ENCODE assay signal across 11 mouse cellular contexts in genomic region chr11:117652907-117653306, GRCm38 (mm10). TPM values are rescaled to one million over a fixed set of nuclear protein-coding genes. Genes with fewer than 3 reads are reported as not detected.
DNase-seq lines count a peak whose midpoint lies in the region; ATAC-seq and TF ChIP-seq lines count a peak whose summit lies in the region.
"Had no signal": no experiment of that assay in that cellular context is flagged by ENCODE, and none has a peak within 500 bp of the region (broad histone marks: within the 10 kb centered on the region; RNA-seq: fewer than 3 reads in every experiment).

No protein-coding gene starts in this region.

- peaks cover 22% of the 10 kb centered on the region for H3K27me3 ChIP-seq in forebrain, embryonic 12.5 days
- no peaks in the 10 kb centered on the region for H3K27me3 ChIP-seq in hindbrain, postnatal 0 days (ENCODE audit: insufficient read depth, low read length)
- no peaks in the 10 kb centered on the region; the same call in 1 of the 2 replicates for H3K27me3 ChIP-seq in neural tube, embryonic 12.5 days (replicated peaks)

- TF ChIP-seq CTCF in left cerebral cortex, adult 2 months (IDR thresholded peaks at IDR 0.05) = no peak
- TF ChIP-seq CTCF in hindbrain, postnatal 0 days (IDR thresholded peaks at IDR 0.05; ENCODE audit: low read depth) = no peak

- peaks cover 28% of the 10 kb centered on the region for H3K4me1 ChIP-seq in forebrain, embryonic 12.5 days
- H3K4me1 ChIP-seq in hindbrain, postnatal 0 days (ENCODE audit: insufficient read depth, low read length) = peaks cover 15% of the 10 kb centered on the region
- peaks cover 27% of the 10 kb centered on the region for H3K4me1 ChIP-seq in neural tube, embryonic 12.5 days

- peak overlapping the region; percentile 89 for H3K4me2 ChIP-seq in forebrain, embryonic 12.5 days
- peak overlapping the region; percentile 87 for H3K4me2 ChIP-seq in hindbrain, postnatal 0 days (ENCODE audit: low read depth, low read length)
- H3K4me2 ChIP-seq in neural tube, embryonic 12.5 days (replicated peaks) = peak overlapping the region; percentile 81

- no peaks in the 10 kb centered on the region for H3K9me3 ChIP-seq in forebrain, embryonic 12.5 days
- H3K9me3 ChIP-seq in hindbrain, postnatal 0 days (ENCODE audit: low read length) = no peaks in the 10 kb centered on the region
- H3K9me3 ChIP-seq in neural tube, embryonic 12.5 days = no peaks in the 10 kb centered on the region
- H3K9me3 ChIP-seq: G1E had no signal

- no peaks in the 10 kb centered on the region for H3K36me3 ChIP-seq in forebrain, embryonic 12.5 days (replicated peaks)
- H3K36me3 ChIP-seq in hindbrain, postnatal 0 days (ENCODE audit: insufficient read depth, low read length) = no peaks in the 10 kb centered on the region
- H3K36me3 ChIP-seq in neural tube, embryonic 12.5 days = no peaks in the 10 kb centered on the region
- H3K36me3 ChIP-seq: G1E had no signal

- no peak for DNase-seq in left cerebral cortex, adult 2 months (ENCODE audit: extremely low spot score in 1 of 2, low spot score in 2 of 2)
- no peak for DNase-seq in left cerebral cortex, postnatal 14 days (ENCODE audit: low spot score in 2 of 2)
- DNase-seq in hindbrain, postnatal 0 days (ENCODE audit: low spot score) = no peak
- DNase-seq in kidney, postnatal 36 days = no peak
- DNase-seq in urinary bladder, postnatal 4 days (ENCODE audit: low spot score in 2 of 2) = no peak
- DNase-seq: adrenal gland, postnatal 10 days had no signal

- H3K9ac ChIP-seq in forebrain, embryonic 12.5 days = peak overlapping the region; percentile 80; the same call in 1 of the 2 replicates
- no peak overlapping the region; the same call in 1 of the 2 replicates for H3K9ac ChIP-seq in hindbrain, postnatal 0 days (replicated peaks; ENCODE audit: low read length)
- no peak overlapping the region for H3K9ac ChIP-seq in neural tube, embryonic 12.5 days
- H3K9ac ChIP-seq: liver, embryonic 14.5 days had no signal

- intact Hi-C loops in left cerebral cortex, adult 2 months (cut with DNase I) = no loop called here
- intact Hi-C loops in left cerebral cortex, postnatal 14 days (cut with DNase I) = loop anchor here (5.0 kb wide), 3 partner anchors 171 to 261 kb away; partner anchors contain the start of gene Gm11733

- H3K27ac ChIP-seq in left cerebral cortex, adult 2 months = peak overlapping the region; percentile 98
- no peak overlapping the region for H3K27ac ChIP-seq in forebrain, embryonic 12.5 days
- no peak overlapping the region for H3K27ac ChIP-seq in hindbrain, postnatal 0 days
- no peak overlapping the region for H3K27ac ChIP-seq in neural tube, embryonic 12.5 days
- H3K27ac ChIP-seq: liver, embryonic 14.5 days had no signal

- WGBS in forebrain, embryonic 12.5 days = 64% methylated on average over 3 of the region's 3 CpGs
- WGBS in hindbrain, postnatal 0 days = 61% methylated on average over 3 of the region's 3 CpGs
- 46% methylated on average over 3 of the region's 3 CpGs for WGBS in neural tube, embryonic 12.5 days

- no peak for ATAC-seq in forebrain, embryonic 12.5 days (ENCODE audit: low FRiP score)
- ATAC-seq in hindbrain, postnatal 0 days = no peak
- ATAC-seq in neural tube, embryonic 12.5 days (ENCODE audit: low FRiP score, low read depth) = no peak
- ATAC-seq in activated CD4-positive, CD25-positive, alpha-beta regulatory T cell, adult 4 months = no peak

- H3K4me3 ChIP-seq in left cerebral cortex, adult 2 months = no peak overlapping the region
- H3K4me3 ChIP-seq in forebrain, embryonic 12.5 days (replicated peaks) = no peak overlapping the region
- no peak overlapping the region for H3K4me3 ChIP-seq in hindbrain, postnatal 0 days (ENCODE audit: low read length)
- no peak overlapping the region for H3K4me3 ChIP-seq in neural tube, embryonic 12.5 days

RNA-seq across cellular contexts. Expression of gene Tnrc6c, which starts 1.2 kb away (rescaled TPM):
- 10 to 100 TPM; 58.5 to 62.9 TPM for total RNA-seq in left cerebral cortex, adult 2 months (2021)
- total RNA-seq in left cerebral cortex, postnatal 14 days (2021) = 10 to 100 TPM; 56.5 to 57.5 TPM
- 23.7 and 25.0 TPM in 2 replicates for polyA plus RNA-seq in forebrain, embryonic 12.5 days (2016; fragmentation: Nextera tagmentation; extraction: Ambion mirVana)
- 56.4 and 64.9 TPM in 2 replicates for total RNA-seq in hindbrain, postnatal 0 days (2014; rRNA removed)
- polyA plus RNA-seq in hindbrain, postnatal 0 days (2015; fragmentation: Nextera tagmentation; extraction: Ambion mirVana) = 18.3 and 19.7 TPM in 2 replicates
- polyA plus RNA-seq in neural tube, embryonic 12.5 days (2016; fragmentation: Nextera tagmentation; extraction: Ambion mirVana) = 25.0 and 26.6 TPM in 2 replicates
- 10 to 100 TPM; 14.3 to 16.8 TPM for polyA plus RNA-seq in activated CD4-positive, CD25-positive, alpha-beta regulatory T cell, adult 4 months (2017; shearing (Covaris generic))
